Mouse (Mus musculus) heart, postnatal 0 days (tissue): ENCODE measurements at regions not wholly inside any gene's neighbourhood (a gene's known extent, or its start where the extent isn't known, plus 50 kb on each side); places are given as distances from the start of the nearest gene placed in this dataset.

ENCODE experiments used
- CTCF ChIP-seq: IDR thresholded peaks from 2 replicates; pipeline ENCODE4 v1.5.1; 2016; ENCODE audit warnings: antibody characterized with exemption, control low read depth, low read depth
- EP300 ChIP-seq: IDR thresholded peaks from 2 replicates; pipeline ENCODE4 v1.6.1; 2016; ENCODE audit warnings: antibody characterized with exemption, low read depth

- TF ChIP-seq CTCF, result no peak
- no peak for TF ChIP-seq EP300
These were observed 348.1 kb downstream of the Ptprc start for GRCm38 (mm10) chr1:137827379-137827778.
